Mouse (Mus musculus): ENCODE measurements around the gene Rdh5.

Rdh5 gene

DNA sequence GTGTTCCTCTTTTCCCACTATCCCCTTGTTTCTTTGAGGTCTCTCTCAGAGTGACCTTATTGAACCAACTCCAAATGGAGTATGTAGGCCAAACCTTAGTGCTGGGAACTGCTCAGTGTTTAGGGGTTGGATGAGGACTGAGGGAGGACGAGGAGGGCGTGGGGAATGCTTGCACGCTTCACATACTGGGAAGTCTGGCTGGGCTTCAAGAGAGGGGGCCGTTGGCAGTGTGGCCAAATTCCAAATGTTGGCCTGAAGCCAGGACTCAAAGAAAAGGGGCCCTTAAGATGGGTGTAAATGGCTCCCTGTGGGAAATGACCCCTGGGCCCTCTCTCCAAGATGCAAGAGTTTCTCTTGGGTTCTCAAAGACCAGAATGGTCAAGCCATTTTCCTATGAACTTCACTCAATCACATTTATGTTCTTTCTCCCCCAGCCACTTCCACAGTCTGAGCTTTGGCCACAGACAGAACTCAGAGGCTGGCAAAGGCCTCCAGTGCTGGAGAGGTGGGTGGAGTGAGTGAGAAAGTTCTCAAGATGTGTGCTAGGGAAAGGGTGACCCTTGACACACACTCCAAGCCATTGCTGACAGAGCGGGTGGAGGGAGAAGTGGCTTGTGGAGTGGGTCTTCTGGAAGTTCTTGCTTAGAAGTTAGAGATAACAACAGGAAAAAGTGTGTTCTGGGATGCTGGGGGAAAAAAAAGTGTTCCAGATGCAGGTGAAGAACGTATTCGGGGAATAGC lies 7.1 kb upstream of the Rdh5 start:
- no peak for DNase-seq (ENCODE audit: extremely low spot score, low spot score)

DNA sequence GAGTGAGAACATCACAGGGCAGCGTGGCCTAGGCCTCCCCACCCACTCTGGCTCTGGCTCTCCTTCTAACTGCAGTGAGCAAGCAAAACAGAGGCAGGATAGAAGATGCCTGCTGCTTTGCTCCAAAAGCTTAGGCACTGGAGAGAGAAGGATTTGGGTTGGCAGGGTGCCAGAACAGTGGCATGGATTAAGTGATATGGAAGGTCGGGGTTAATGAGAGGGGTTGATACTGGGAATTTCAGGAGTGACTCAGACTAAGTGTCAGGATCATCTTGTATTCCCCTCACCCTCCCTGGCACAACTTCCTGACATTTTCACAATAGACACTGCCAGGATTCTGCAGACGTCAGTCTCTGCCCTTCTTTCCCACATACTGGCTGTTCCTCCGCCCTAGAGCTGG lies 5.7 kb upstream of the Rdh5 start:
- DNase-seq (ENCODE audit: extremely low spot score, low spot score) = no peak

- no peak for DNase-seq (ENCODE audit: extremely low spot score, low spot score)
These were observed 1.2 kb upstream of the Rdh5 start, which contains the start of gene Bloc1s1 for GRCm38 (mm10) chr10:128923935-128924334. TSS of gene Bloc1s1 (minus strand) at chr10:128924035.

DNA sequence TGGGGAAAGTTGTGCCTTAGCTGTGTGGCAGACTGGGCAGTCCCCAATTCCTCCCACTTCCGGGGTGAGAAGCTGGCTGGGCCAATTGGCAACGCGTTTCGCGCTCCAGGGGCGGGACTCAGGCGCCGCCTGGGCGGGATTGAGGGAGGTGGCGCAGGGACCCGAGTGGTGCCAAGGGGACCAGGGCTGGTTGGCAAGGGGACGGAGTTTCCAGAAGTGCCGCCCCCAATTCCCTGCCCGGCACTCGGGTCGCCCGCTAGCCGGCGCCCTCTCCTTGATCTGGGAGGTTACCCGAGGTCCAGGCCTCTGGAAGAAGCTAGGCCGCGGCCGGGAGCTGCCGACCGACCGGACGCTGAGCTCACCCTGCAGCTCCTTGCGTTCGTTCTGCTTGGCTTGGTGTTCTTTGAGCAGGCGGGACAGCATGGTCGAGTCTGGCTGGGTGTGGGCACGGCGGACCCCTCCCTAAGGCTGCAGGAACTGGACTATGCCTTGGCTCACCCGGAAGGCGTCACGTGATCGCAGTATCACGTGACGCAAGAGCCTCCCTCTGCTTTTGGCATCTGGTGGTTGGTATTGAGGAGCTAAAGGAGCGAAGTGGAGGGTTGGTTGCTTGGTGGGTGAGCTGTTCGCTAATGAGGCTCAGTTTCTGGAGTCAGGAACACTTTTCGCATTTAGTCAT lies 464 bp upstream of the Rdh5 start:
- peak; percentile 91 for DNase-seq (ENCODE audit: extremely low spot score, low spot score)

DNA sequence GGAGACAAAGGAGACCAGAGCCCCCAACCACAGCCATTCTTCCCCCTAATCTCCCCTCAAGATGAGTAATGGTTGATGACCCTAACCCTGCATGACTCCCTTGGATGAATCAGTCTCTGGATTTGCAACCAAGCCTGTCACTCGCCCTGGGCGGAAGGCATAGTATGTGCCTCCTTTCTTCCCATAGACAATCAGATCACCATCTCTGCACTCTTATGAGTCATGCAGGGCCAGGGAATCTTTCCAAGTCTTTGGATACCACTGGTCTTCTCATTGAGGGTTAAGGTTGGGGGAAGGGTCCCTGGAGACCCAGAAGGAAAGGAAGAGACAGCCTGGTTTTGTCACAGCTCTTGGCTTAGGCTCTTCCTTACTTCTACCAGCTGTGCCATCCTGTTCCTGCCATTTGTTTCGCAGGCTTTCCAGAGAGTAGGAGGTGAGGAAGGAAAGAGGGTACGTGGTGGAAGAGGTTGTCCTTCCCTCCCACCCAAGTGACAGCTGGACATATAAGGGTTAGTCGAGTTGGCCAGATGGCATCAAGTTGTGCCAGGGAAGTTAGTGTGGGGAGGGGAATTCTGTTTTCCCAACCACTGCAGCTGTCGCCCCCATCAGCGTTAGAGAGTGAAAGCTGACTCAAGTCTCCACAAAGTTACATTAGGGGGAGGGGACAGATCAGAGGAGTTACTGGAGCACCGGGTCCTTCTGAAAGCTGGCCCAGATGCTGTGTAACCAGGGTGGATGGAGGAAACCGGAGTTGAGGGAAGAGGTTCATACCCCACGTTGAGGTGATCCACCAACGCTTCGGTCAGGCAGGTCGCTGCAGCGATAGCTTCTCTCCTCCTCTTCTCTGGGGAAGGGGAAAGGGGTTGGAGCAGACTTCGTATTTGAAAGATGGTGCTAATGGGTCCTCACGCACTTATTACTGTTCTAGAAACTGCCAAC lies 536 bp downstream of the Rdh5 start:
- DNase-seq (ENCODE audit: extremely low spot score, low spot score) = no peak

DNA sequence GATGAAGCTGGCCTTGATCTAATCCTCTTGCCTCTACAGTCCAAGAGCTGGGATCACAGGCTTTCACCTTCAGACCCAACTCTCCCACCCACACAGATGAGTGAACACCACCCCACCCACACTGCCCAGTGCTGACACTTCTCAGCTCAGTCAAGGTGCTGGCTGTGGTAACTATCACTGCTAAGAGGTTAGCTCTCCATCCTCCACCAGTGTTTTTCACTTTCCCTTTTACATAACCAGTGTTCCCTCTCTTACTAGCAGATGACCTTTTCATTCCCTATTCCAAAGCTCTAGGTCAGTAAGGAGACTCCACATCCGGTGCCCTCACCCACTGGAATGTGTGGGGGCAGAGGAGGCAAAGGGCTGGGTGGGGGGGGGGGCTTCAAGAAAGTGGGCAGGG lies 1.4 kb downstream of the Rdh5 start:
- DNase-seq (ENCODE audit: extremely low spot score, low spot score) = no peak

- no peak for DNase-seq (ENCODE audit: extremely low spot score, low spot score)
These were observed 1.9 kb downstream of the Rdh5 start for GRCm38 (mm10) chr10:128920736-128921161.

GRCm38 (mm10) chr10:128919966-128920365 lies 2.7 kb downstream of the Rdh5 start:
- DNase-seq (ENCODE audit: extremely low spot score, low spot score) = no peak

DNA sequence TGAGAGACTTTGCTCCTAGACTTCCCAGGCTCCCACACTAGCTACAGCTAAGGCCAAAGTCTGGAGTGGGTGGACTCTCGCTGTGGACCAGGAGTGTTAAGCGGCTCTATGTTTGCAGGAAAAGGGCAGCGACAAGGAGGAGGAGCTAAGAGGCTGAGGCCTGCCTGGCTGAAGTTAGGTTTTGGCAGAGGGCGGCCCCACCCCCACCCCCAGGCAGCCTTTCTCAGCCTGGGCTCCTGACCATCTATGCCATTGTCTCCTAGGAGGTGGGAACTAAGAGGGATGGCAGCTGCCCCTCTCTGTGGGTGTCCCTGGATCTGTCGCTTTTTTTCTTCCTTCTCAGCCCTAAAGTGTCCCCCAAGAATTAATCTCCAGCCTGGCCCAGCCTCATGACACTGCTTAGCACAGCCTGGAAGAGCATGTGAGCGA lies 3.5 kb downstream of the Rdh5 start:
- no peak for DNase-seq (ENCODE audit: extremely low spot score, low spot score)

DNA sequence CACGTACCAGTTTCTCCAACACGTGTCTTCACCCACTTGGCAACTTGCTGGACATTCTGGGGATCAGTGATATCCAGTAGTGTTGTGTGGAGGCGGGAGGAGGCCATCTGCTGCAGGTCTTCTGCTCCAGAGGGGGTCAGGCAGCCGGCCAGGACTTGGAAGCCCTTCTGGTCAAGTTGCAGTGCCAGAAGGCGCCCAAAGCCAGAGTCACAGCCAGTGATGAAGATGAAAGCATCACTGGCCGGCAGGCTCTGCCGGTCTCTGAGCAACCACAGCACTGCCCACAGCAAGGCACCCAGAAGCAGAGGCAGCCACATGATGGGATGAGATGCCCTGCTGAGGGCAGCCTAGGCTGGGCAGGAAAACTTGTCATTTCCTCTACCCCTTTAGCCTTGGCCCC lies 4.4 kb downstream of the Rdh5 start:
- no peak for DNase-seq (ENCODE audit: extremely low spot score, low spot score)

DNA sequence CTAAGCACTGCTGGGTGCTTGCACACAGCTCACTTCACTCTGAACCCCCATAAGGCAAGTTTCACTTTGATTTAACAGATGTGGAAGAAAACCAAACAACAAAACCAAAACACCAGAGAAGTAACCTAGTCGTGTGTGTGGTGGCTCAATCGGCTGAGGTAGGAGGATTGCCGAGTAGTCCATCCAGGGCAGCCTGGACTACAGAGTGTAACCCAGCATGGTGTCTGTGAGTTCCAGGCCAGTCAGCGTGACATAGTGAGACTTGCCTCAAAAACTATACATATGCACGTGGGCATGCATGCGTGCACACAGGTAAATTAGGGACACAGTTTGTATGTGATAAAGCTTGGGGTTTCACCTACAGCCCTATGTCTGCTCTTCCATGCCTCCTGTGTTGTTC lies 5.3 kb downstream of the Rdh5 start:
- no peak for DNase-seq (ENCODE audit: extremely low spot score, low spot score)

DNA sequence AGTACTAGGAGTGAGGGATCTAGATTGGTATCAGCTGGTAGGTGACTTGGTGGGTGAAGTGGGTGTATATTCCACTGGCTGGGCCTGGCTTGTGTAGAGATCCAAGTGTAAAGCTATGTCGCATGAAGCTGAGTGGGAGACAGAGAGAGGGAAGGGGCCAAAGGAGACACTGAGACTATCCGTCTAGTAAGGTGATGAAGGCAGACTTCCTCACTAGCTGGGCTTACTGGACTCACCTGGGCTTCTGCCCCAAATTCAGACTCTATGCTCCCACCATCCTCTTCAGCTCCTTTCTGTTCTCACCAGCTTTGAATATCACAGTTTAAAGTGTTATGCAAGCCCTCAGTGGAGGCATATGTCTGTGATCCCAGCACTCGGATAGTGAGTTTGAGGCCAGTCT lies 6.0 kb downstream of the Rdh5 start:
- no peak for DNase-seq (ENCODE audit: extremely low spot score, low spot score)

- no peak for DNase-seq (ENCODE audit: extremely low spot score, low spot score)
These were observed 7.1 kb downstream of the Rdh5 start for GRCm38 (mm10) chr10:128915550-128915949.

DNA sequence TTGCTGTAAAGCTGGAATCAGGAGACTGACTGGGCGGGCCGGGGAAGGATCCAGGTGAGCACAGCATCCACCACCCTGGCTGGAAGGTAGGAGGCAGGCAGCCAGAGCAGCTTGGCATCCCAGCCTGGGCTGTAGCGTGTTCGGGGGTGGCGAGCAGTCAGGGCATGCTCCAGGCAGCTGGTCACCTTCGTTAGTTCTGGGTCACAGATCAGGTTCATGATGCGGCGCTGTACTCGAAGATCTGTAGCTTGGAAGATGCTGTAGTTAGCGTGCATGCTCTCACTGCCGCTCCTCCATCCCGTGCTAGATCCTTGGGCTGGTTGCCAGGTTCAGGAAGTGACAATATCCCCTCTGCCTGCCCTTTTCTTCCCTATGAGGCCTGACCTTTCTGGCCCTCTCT lies 9.0 kb downstream of the Rdh5 start:
- no peak for DNase-seq (ENCODE audit: extremely low spot score, low spot score)

- DNase-seq (ENCODE audit: extremely low spot score, low spot score) = peak; percentile 92
These were observed 9.5 kb downstream of the Rdh5 start for GRCm38 (mm10) chr10:128913219-128913618.

GRCm38 (mm10) chr10:128912791-128913190 lies 9.9 kb downstream of the Rdh5 start:
- no peak for DNase-seq (ENCODE audit: extremely low spot score, low spot score)

GRCm38 (mm10) chr10:128912268-128912667 lies 10.4 kb downstream of the Rdh5 start:
- DNase-seq (ENCODE audit: extremely low spot score, low spot score) = no peak

DNA sequence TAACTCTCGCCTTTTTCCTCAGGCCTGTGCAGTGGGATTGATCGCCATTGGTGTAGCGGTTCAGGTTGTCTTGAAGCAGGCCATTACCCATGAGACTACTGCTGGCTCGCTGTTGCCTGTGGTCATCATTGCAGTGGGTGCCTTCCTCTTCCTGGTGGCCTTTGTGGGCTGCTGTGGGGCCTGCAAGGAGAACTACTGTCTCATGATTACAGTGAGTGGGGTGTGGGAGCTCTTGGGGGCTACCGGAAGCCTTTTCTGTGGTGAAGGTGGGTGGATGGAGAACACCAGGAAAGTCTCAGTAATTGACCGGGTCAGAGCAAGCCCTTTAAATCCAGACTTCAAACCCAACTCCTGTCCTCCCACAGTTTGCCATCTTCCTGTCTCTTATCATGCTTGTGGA lies 11.3 kb downstream of the Rdh5 start:
- no peak for DNase-seq (ENCODE audit: extremely low spot score, low spot score)

DNA sequence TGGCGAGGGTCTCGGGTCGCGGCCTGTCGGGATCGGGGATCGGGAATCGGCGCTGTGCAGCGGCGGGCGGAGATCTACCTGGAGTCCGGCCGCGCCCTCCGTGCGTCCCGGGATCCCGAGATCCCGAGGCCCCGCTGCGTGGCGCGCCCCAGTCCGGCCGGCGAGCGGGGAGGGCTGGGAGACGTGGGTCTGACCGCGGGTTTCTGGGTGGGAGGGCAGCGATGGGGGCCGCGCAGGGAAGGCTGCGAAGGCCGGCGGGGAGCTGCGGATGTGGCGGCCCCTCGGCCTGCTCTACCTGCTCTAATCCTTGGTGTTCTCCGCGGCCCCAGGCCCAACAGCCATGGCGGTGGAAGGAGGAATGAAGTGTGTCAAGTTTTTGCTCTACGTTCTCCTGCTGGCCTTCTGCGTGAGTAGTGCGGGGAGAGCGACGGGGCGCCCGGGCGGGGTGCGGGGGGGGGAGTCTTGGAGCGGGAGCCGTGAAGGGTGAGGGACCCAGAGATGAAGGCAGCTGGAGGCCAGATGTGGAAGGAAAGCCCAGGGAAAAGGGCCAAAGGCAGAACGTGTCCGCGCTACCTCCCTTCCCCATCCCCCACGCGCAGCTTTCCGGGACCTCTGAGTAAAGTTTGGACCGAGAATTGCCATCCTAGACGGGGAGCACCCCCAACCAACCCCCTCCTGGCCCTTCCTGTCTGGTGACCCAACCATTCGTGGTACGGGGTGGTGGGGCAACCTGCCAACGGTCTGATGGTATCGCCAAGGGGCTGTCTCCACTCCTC lies 12.4 kb downstream of the Rdh5 start:
- DNase-seq (ENCODE audit: extremely low spot score, low spot score) = peak; percentile 70

GRCm38 (mm10) chr10:128909567-128910028 lies 13.1 kb downstream of the Rdh5 start:
- peak; percentile 91 for DNase-seq (ENCODE audit: extremely low spot score, low spot score)

Data from neural tube, embryonic 10.5 days (tissue).